Mouse (Mus musculus): ENCODE results near the gene Igf2bp3. TPM values are rescaled to one million over a fixed set of nuclear protein-coding genes. Genes with fewer than 3 reads are reported as not detected.

The Igf2bp3 gene
- total and polyA plus RNA-seq, 2 experiments from 2014 or later, result 12.3 to 12.8 TPM

DNA sequence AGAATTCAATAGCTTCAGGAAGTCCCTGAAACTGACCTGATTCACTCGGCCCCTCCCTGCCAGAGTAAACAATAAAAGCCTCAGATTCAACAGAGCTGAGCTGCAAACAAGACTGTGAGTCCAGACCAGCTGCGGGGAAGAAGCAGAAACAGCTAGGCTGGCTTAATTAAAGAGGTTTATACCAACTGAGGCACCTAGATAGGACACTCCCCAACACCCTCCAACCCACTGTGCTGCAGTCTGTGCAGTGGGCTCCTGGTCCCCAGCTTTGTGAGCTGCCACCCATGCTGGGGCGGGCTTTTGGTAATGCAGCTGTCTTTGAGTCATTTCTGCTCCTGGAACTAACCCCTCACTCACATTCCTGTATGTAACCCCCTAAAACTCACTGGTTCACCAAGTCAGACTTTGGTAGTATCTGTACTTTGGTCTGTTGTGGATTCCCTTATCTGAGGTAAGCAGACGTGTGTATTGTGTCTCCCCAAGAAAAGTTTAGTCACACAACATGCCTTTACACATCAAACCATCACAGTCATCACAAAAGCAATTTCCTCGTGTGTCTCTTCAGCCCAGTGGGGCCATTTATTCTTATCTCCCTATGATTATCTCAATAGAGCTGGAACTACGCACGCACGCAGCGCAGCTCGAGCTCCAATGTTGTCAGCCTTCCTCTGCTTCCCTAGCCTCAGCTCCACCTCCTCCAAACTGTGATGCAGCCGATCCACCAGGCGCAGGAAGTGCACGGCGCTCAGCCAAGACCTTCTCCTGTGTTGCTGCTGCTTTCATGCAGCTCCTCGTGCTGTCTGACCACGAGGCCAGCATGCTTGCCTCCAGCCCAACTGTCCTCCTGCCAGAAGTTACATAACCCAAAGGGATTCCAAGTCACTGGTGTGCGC, 76.4 kb downstream of the Igf2bp3 start:
- TF ChIP-seq CTCF (IDR thresholded peaks at IDR 0.05; ENCODE audit: low read depth), result no peak
- no peaks in the 10 kb centered on the region for H3K4me1 ChIP-seq (ENCODE audit: insufficient read depth)
- no peak overlapping the region for H3K9ac ChIP-seq
- H3K9me3 ChIP-seq (ENCODE audit: low read length), result no peaks in the 10 kb centered on the region
- DNase-seq (no peak), ATAC-seq (no peak)
- no peak overlapping the region for H3K4me3 ChIP-seq (ENCODE audit: low read depth, low read length)
- H3K27ac ChIP-seq (ENCODE audit: low read depth, low read length), result no peak overlapping the region
- H3K36me3 ChIP-seq (ENCODE audit: insufficient read depth), result no peaks in the 10 kb centered on the region
- no peak overlapping the region for H3K4me2 ChIP-seq (ENCODE audit: low read depth)
- WGBS, result 79% methylated on average over 17 of the region's 17 CpGs
- no peaks in the 10 kb centered on the region for H3K27me3 ChIP-seq (ENCODE audit: insufficient read depth, low read length)

DNA sequence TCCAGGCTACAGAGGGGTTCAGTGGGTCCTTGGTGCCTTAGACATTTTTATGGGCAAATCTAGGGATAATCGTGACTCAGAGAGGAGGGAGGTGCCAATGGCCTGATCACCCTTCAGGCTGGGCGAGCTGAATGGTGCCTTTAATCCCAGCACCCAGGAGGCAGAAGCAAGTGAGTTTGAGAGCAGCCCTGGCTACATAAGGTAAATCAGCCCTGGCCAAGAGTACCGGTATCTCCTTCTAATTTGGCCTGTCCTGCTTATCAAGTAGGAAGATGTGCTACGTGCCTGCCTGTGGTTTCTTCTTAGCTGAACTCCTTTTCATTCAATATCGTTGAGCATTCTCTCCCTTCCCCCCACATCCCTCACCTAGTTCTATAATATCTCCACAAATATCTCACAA, 78.0 kb downstream of the Igf2bp3 start:
- Histone ChIP-seq H3K4me1 (ENCODE audit: insufficient read depth) (no peaks in the 10 kb centered on the region), H3K27ac (ENCODE audit: low read depth, low read length) (no peak overlapping the region), H3K4me3 (ENCODE audit: low read depth, low read length) (no peak overlapping the region), H3K9me3 (ENCODE audit: low read length) (no peaks in the 10 kb centered on the region), H3K36me3 (ENCODE audit: insufficient read depth) (no peaks in the 10 kb centered on the region), H3K9ac (no peak overlapping the region), H3K4me2 (ENCODE audit: low read depth) (no peak overlapping the region), H3K27me3 (ENCODE audit: insufficient read depth, low read length) (no peaks in the 10 kb centered on the region)
- no peak for TF ChIP-seq CTCF (IDR thresholded peaks at IDR 0.05; ENCODE audit: low read depth)
- no peak for ATAC-seq
- 74% methylated on average over 5 of the region's 5 CpGs for WGBS
- no peak for DNase-seq

- Histone ChIP-seq H3K4me1 (ENCODE audit: insufficient read depth) (no peaks in the 10 kb centered on the region), H3K9ac (no peak overlapping the region), H3K27ac (ENCODE audit: low read depth, low read length) (no peak overlapping the region), H3K4me3 (ENCODE audit: low read depth, low read length) (no peak overlapping the region), H3K27me3 (ENCODE audit: insufficient read depth, low read length) (no peaks in the 10 kb centered on the region), H3K4me2 (ENCODE audit: low read depth) (no peak overlapping the region), H3K36me3 (ENCODE audit: insufficient read depth) (no peaks in the 10 kb centered on the region), H3K9me3 (ENCODE audit: low read length) (no peaks in the 10 kb centered on the region)
- no peak for ATAC-seq
- WGBS, result 37% methylated on average over 6 of the region's 6 CpGs
- no peak for TF ChIP-seq CTCF (IDR thresholded peaks at IDR 0.05; ENCODE audit: low read depth)
- DNase-seq, result no peak
Observed at GRCm38 (mm10) chr6:49132352-49133090, 82.2 kb downstream of the Igf2bp3 start.

GRCm38 (mm10) chr6:49131855-49132254, 82.9 kb downstream of the Igf2bp3 start:
- H3K9me3 ChIP-seq (ENCODE audit: low read length), result no peaks in the 10 kb centered on the region
- DNase-seq (no peak), ATAC-seq (no peak)
- H3K4me3 ChIP-seq (ENCODE audit: low read depth, low read length), result no peak overlapping the region
- H3K4me2 ChIP-seq (ENCODE audit: low read depth), result no peak overlapping the region
- H3K27me3 ChIP-seq (ENCODE audit: insufficient read depth, low read length), result no peaks in the 10 kb centered on the region
- H3K27ac ChIP-seq (ENCODE audit: low read depth, low read length), result no peak overlapping the region
- H3K9ac ChIP-seq, result no peak overlapping the region
- H3K36me3 ChIP-seq (ENCODE audit: insufficient read depth), result no peaks in the 10 kb centered on the region
- 67% methylated on average over 9 of the region's 9 CpGs for WGBS
- no peaks in the 10 kb centered on the region for H3K4me1 ChIP-seq (ENCODE audit: insufficient read depth)
- TF ChIP-seq CTCF (IDR thresholded peaks at IDR 0.05; ENCODE audit: low read depth), result no peak

DNA sequence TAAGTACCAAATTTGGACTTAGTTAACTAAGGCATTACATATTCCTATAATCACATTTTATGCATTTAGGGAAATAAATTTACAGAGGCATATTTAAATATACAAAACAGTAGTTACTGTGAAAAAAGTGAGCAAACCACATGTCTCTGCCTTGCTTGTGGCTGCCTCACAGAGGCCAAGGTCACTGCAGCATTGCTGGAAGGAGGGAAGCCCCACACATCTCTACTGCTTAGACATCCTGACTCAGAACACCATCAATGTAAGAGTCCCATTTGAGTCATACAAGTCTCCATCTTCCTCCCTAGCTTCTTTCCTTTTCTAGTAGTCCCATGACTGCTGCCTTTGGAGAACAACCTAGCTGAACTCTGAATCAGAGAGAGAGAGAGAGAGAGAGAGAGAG, 84.4 kb downstream of the Igf2bp3 start:
- TF ChIP-seq CTCF (IDR thresholded peaks at IDR 0.05; ENCODE audit: low read depth), result no peak
- Histone ChIP-seq H3K9ac (no peak overlapping the region), H3K27ac (ENCODE audit: low read depth, low read length) (no peak overlapping the region), H3K4me1 (ENCODE audit: insufficient read depth) (no peaks in the 10 kb centered on the region), H3K4me2 (ENCODE audit: low read depth) (no peak overlapping the region), H3K36me3 (ENCODE audit: insufficient read depth) (0 out of 2 replicates have a peak, but pooled peaks cover under 1% of the 10 kb centered on the region), H3K4me3 (ENCODE audit: low read depth, low read length) (no peak overlapping the region), H3K9me3 (ENCODE audit: low read length) (no peaks in the 10 kb centered on the region), H3K27me3 (ENCODE audit: insufficient read depth, low read length) (no peaks in the 10 kb centered on the region)
- DNase-seq (no peak), ATAC-seq (no peak)

DNA sequence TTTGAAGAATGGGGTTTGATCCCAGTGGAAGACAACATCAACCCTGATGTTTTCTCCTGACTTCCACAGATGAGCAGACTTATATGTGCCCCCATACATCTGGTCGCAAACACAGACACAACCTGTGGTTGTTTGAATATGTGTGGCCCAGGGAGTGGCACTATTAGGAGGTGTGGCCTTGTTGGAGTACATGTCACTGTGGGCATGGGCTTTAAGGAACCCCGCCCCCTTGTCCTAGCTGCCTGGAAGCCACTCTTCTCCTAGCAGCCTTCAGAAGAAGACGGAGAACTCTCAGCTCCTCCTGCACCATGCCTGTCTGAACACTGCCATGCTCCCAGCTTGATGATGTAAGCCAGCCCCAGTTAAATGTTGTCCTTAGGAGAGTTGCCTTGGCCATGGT, 94.4 kb downstream of the Igf2bp3 start:
- WGBS, result 94% methylated on average over 3 of the region's 3 CpGs
- no peaks in the 10 kb centered on the region for H3K9me3 ChIP-seq (ENCODE audit: low read length)
- peaks cover 10% of the 10 kb centered on the region for H3K36me3 ChIP-seq (ENCODE audit: insufficient read depth)
- no peaks in the 10 kb centered on the region for H3K27me3 ChIP-seq (ENCODE audit: insufficient read depth, low read length)
- no peak for TF ChIP-seq CTCF (IDR thresholded peaks at IDR 0.05; ENCODE audit: low read depth)
- no peak overlapping the region for H3K4me3 ChIP-seq (ENCODE audit: low read depth, low read length)
- no peak overlapping the region for H3K9ac ChIP-seq
- no peak overlapping the region for H3K27ac ChIP-seq (ENCODE audit: low read depth, low read length)
- no peak overlapping the region for H3K4me2 ChIP-seq (ENCODE audit: low read depth)
- no peak for DNase-seq
- H3K4me1 ChIP-seq (ENCODE audit: insufficient read depth), result no peaks in the 10 kb centered on the region
- no peak for ATAC-seq

Data from forebrain, postnatal 0 days (tissue).